Mouse (Mus musculus): ENCODE data around the gene Atp8b4.

DNA sequence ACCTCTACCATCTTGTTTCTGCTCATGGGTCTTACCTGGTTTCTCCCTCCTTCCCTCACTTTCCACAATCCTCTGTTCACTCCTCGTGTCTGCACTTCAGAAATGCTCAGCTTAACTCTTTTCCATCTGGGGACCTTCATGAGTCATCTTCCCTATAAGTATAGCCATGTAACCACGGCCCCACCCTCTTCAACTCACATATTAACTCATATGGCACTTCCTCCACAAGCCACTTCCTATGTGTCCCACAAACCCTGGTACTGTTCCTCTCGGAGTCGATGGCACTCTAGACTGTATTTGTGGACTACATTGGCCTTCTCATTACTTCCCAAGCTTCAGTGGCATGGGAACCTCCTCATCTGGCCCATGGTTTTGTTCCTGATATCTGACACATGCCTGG is 9.0 kb downstream of the Atp8b4 start:
- TF ChIP-seq POLR2A (IDR thresholded peaks at IDR 0.05; ENCODE audit: extremely low read depth, insufficient read depth, low read length) (no peak), CTCF (IDR thresholded peaks at IDR 0.05; ENCODE audit: extremely low read depth, insufficient read depth, low read length) (no peak)
